Comparison of ENCODE assay signal across 8 mouse cellular contexts in the genomic region with DNA sequence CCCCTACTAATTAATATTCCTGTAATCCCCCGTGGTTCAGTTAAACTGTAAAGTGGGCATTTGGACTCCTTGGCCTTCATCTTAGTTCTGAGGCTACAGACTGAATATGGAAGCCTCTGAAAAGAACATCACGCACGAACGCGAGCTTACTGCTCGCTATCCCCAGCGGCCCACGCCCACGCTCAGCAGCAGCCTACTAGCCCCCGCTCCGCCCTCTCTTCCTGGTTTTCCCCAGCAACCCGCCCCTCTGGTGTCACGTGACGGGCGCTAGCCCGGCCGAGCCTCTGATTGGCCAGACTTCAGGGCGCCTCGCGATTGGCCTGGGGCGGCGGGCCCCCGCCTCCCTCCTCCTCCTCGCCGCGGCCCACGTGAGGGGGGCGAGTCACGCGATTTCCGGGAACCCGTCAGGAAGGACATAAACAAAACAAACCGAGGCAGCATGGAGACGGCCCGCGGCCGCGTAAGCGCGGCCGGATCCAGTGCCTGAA. TPM values are rescaled to one million over a fixed set of nuclear protein-coding genes. Genes with fewer than 3 reads are reported as not detected.
DNase-seq lines count a peak whose midpoint lies in the region; ATAC-seq and TF ChIP-seq lines count a peak whose summit lies in the region.

A gene (plus strand): TSS at position 380 of the 488 bp plus-strand sequence.

- no peaks in the 10 kb centered on the region for H3K9me3 ChIP-seq in hindbrain, embryonic 10.5 days
- H3K9me3 ChIP-seq in lung, postnatal 0 days (ENCODE audit: low read length) = no peaks in the 10 kb centered on the region

- ATAC-seq in frontal cortex, adult (ENCODE audit: low TSS enrichment) = peak; percentile 60
- peak; percentile 84 for ATAC-seq in lung, postnatal 0 days

- peaks cover 16% of the 10 kb centered on the region for H3K4me1 ChIP-seq in hindbrain, embryonic 10.5 days (replicated peaks)
- H3K4me1 ChIP-seq in lung, postnatal 0 days (ENCODE audit: insufficient read depth, low read depth, low read length) = peaks cover 2% of the 10 kb centered on the region; the same call in 1 of the 2 replicates

- no peak for TF ChIP-seq CTCF in lung, postnatal 0 days (IDR thresholded peaks at IDR 0.05)

- H3K4me3 ChIP-seq in hindbrain, embryonic 10.5 days = peak within 1 kb of the TSS; percentile 99
- H3K4me3 ChIP-seq in lung, postnatal 0 days (ENCODE audit: low read depth, low read length) = peak within 1 kb of the TSS; percentile 100

- H3K36me3 ChIP-seq in hindbrain, embryonic 10.5 days = no peaks in the 10 kb centered on the region
- no peaks in the 10 kb centered on the region for H3K36me3 ChIP-seq in lung, postnatal 0 days (ENCODE audit: insufficient read depth, low read length)

- peak within 1 kb of the TSS; percentile 63 for H3K4me2 ChIP-seq in lung, postnatal 0 days (replicated peaks; ENCODE audit: low read depth, low read length)

- peak within 1 kb of the TSS; percentile 92 for H3K27ac ChIP-seq in hindbrain, embryonic 10.5 days
- H3K27ac ChIP-seq in lung, postnatal 0 days (ENCODE audit: low read length) = peak within 1 kb of the TSS; percentile 96

- TF ChIP-seq EP300 in lung, postnatal 0 days (IDR thresholded peaks at IDR 0.05) = 0 out of 2 replicates have a peak, but pooled peaks have one; percentile 21

- peak within 1 kb of the TSS; percentile 93 for H3K9ac ChIP-seq in lung, postnatal 0 days (replicated peaks; ENCODE audit: low read depth)

- peak; percentile 99 for DNase-seq in MN1 (ENCODE audit: low spot score)
- DNase-seq in cerebellum, adult 9-10 months = peak; percentile 97
- peak; percentile 98 for DNase-seq in hindbrain, embryonic 10.5 days (ENCODE audit: low spot score)
- DNase-seq in layer of hippocampus, adult 9-11 months = peak; percentile 99
- peak; percentile 100 for DNase-seq in lung, postnatal 0 days (ENCODE audit: low spot score)
- peak; percentile 96 for DNase-seq in ovary, postnatal 14 days (ENCODE audit: low spot score)
- peak; percentile 99 for DNase-seq in thymus, postnatal 14 days

- no peaks in the 10 kb centered on the region for H3K27me3 ChIP-seq in hindbrain, embryonic 10.5 days (ENCODE audit: insufficient read depth, poor library complexity, severe bottlenecking)
- H3K27me3 ChIP-seq in lung, postnatal 0 days (replicated peaks; ENCODE audit: insufficient read depth, low read length) = no peaks in the 10 kb centered on the region

- WGBS in hindbrain, embryonic 10.5 days = under 1% methylated on average over 41 of the region's 41 CpGs
- WGBS in lung, postnatal 0 days = under 1% methylated on average over 40 of the region's 41 CpGs

RNA-seq across cellular contexts. Expression of the gene that starts here (rescaled TPM):
- 3.4 and 4.6 TPM in 2 replicates for polyA plus RNA-seq in hindbrain, embryonic 10.5 days (2016; fragmentation: Nextera tagmentation; extraction: Ambion mirVana)
- 37.2 and 38.7 TPM in 2 replicates for polyA plus RNA-seq in lung, postnatal 0 days (2015; fragmentation: Nextera tagmentation; extraction: Ambion mirVana)

Comparison
In these comparisons a context has a peak if more than half of its experiments do, and no peak if none do; other contexts are left out.
1. Peak in every context shown above with its lines: DNase-seq, ATAC-seq, H3K4me3 ChIP-seq and H3K27ac ChIP-seq.